Mouse (Mus musculus) CH12.LX (cell line): ENCODE data around the gene Dok4. TPM values are rescaled to one million over a fixed set of nuclear protein-coding genes. Genes with fewer than 3 reads are reported as not detected.

ENCODE experiments used
- DNase-seq: peaks from one replicate; pipeline ENCODE4 v3.0.0-alpha.2; 2013; ENCODE audit errors: extremely low read depth
- H3K27ac ChIP-seq: 2 replicates; pipeline ENCODE4 v1.5.1; 2012; ENCODE audit warnings: low read depth, mild to moderate bottlenecking, control low read depth, moderate library complexity; ENCODE audit not compliant: insufficient read depth
- H3K27me3 ChIP-seq: replicated peaks from 2 replicates; pipeline ENCODE3; 2012; ENCODE audit warnings: inconsistent platforms
- H3K36me3 ChIP-seq, 2 experiments: replicated peaks in 1 of 2; 2 replicates each; pipeline versions ENCODE3 to v1.6.1; 2012; ENCODE audit warnings: inconsistent platforms in 1 of 2, low read length in 1 of 2, mild to moderate bottlenecking in 1 of 2, mixed read lengths in 1 of 2, moderate library complexity in 1 of 2; ENCODE audit not compliant: control insufficient read depth in 1 of 2, insufficient read depth in 1 of 2
- H3K4me1 ChIP-seq, 2 experiments: 2 replicates each; pipeline ENCODE4 v1.6.1; 2012; ENCODE audit warnings: inconsistent platforms in 1 of 2, moderate library complexity in 1 of 2; ENCODE audit not compliant: insufficient read depth in 2 of 2, control insufficient read depth in 1 of 2
- H3K4me2 ChIP-seq: 2 replicates; pipeline ENCODE4 v1.6.1; 2012; ENCODE audit warnings: low read depth, mild to moderate bottlenecking, control low read depth; ENCODE audit not compliant: poor library complexity, insufficient read depth, severe bottlenecking
- H3K4me3 ChIP-seq, 3 experiments: fragments of 150-350 bp in 1 of 3; sonication (generic) in 1 of 3; replicated peaks in 1 of 3; 2 replicates each; pipeline versions ENCODE3 to v1.5.1; 2011 to 2012; ENCODE audit warnings: low read depth in 2 of 3, low read length in 2 of 3, mild to moderate bottlenecking in 2 of 3, moderate library complexity in 2 of 3, control low read depth in 1 of 3, improper control_type of control experiment in 1 of 3, inconsistent platforms in 1 of 3, mixed read lengths in 1 of 3; ENCODE audit not compliant: poor library complexity in 1 of 3
- H3K79me2 ChIP-seq: replicated peaks from 2 replicates; pipeline ENCODE4 v1.6.1; 2012; ENCODE audit warnings: mild to moderate bottlenecking, moderate library complexity; ENCODE audit not compliant: control insufficient read depth, poor library complexity, insufficient read depth, severe bottlenecking; ENCODE audit errors: extremely low read depth
- H3K9ac ChIP-seq: 2 replicates; pipeline ENCODE4 v1.6.1; 2012; ENCODE audit warnings: low read depth, mild to moderate bottlenecking, control low read depth, moderate library complexity; ENCODE audit not compliant: insufficient read depth
- H3K9me3 ChIP-seq: replicated peaks from 2 replicates; pipeline ENCODE3; 2012; ENCODE audit warnings: low read length, inconsistent platforms, mixed read lengths
- CHD2 ChIP-seq: IDR thresholded peaks from 2 replicates; pipeline ENCODE4 v1.6.1; 2011; ENCODE audit warnings: low read length, improper control_type of control experiment
- E2F4 ChIP-seq: IDR thresholded peaks from 2 replicates; pipeline ENCODE4 v1.6.1; 2011; ENCODE audit warnings: low read depth, low read length, improper control_type of control experiment; ENCODE audit not compliant: insufficient replicate concordance
- EP300 ChIP-seq: IDR thresholded peaks from 2 replicates; pipeline ENCODE4 v1.6.1; 2011; ENCODE audit warnings: low read length, improper control_type of control experiment
- JUN ChIP-seq: IDR thresholded peaks from 2 replicates; pipeline ENCODE4 v1.6.1; 2011; ENCODE audit warnings: low read depth, mild to moderate bottlenecking, low read length, improper control_type of control experiment, moderate library complexity; ENCODE audit not compliant: insufficient read depth
- JUND ChIP-seq: conservative IDR thresholded peaks from 2 replicates; pipeline ENCODE4 v1.6.1; 2011; ENCODE audit warnings: low read depth, low read length, improper control_type of control experiment
- KAT2A ChIP-seq: IDR thresholded peaks from 2 replicates; pipeline ENCODE4 v1.6.1; 2012; ENCODE audit warnings: low read length, improper control_type of control experiment, inconsistent platforms; ENCODE audit not compliant: insufficient replicate concordance
- MAX ChIP-seq: IDR thresholded peaks from 2 replicates; pipeline ENCODE4 v1.6.1; 2011; ENCODE audit warnings: low read length, improper control_type of control experiment
- MXI1 ChIP-seq: IDR thresholded peaks from 2 replicates; pipeline ENCODE4 v1.6.1; 2011; ENCODE audit warnings: mild to moderate bottlenecking, low read depth, low read length, improper control_type of control experiment
- SIN3A ChIP-seq: IDR thresholded peaks from 2 replicates; pipeline ENCODE4 v1.6.1; 2012; ENCODE audit warnings: low read length, improper control_type of control experiment, inconsistent platforms
- SMC3 ChIP-seq: IDR thresholded peaks from 2 replicates; pipeline ENCODE4 v1.6.1; 2011; ENCODE audit warnings: low read depth, low read length, improper control_type of control experiment
- TCF12 ChIP-seq: IDR thresholded peaks from 2 replicates; pipeline ENCODE4 v1.6.1; 2014; ENCODE audit warnings: low read depth, mild to moderate bottlenecking, inconsistent platforms, low read length, improper control_type of control experiment
- UBTF ChIP-seq: IDR thresholded peaks from 2 replicates; pipeline ENCODE4 v1.6.1; 2012; ENCODE audit warnings: low read depth, mild to moderate bottlenecking, inconsistent platforms, low read length, improper control_type of control experiment, moderate library complexity
- USF1 ChIP-seq: IDR thresholded peaks from 2 replicates; pipeline ENCODE4 v1.6.1; 2014; ENCODE audit warnings: low read depth, mild to moderate bottlenecking, inconsistent platforms, low read length, improper control_type of control experiment
- ZC3H11A ChIP-seq: IDR thresholded peaks from 2 replicates; pipeline ENCODE4 v1.6.1; 2012; ENCODE audit warnings: low read depth, mild to moderate bottlenecking, inconsistent platforms, low read length, improper control_type of control experiment
- ZKSCAN1 ChIP-seq: IDR thresholded peaks from 2 replicates; pipeline ENCODE4 v1.6.1; 2012; ENCODE audit warnings: low read depth, inconsistent platforms, low read length, improper control_type of control experiment, borderline replicate concordance
- dilution Hi-C: fragments of 300-500 bp; cut with MboI; formaldehyde crosslinking; loops from 2 replicates; pipeline ENCODE4 v1.14.3; 2020; ENCODE audit warnings: low sequenced_read_pairs; ENCODE audit not compliant: extremely low pct_unique_long_range_greater_than_20kb, extremely low pct_ligation_motif_present
- in situ Hi-C: fragments of 300-500 bp; cut with MboI; formaldehyde crosslinking; loops from 3 replicates; pipeline ENCODE4 v1.14.3; 2019; ENCODE audit warnings: low sequenced_read_pairs, low pct_ligation_motif_present, low pct_unique_long_range_greater_than_20kb, mixed read lengths
- polyA plus RNA-seq: library from polyadenylated mRNA; unstranded; fragments of >175 nt; gene quantifications from 2 replicates; pipeline ENCODE4 v1.2.1, GENCODE M21; 2012; ENCODE audit warnings: low read depth; ENCODE audit not compliant: insufficient read length
- total RNA-seq, 2 experiments: library from RNA; depleted of rRNA; stranded (reverse); fragments of 300-350 nt in 1 of 2; fragments of >200 nt in 1 of 2; gene quantifications; 2 replicates each; pipeline ENCODE4 v1.2.3; 2012 to 2014

Gene Dok4
- total and polyA plus RNA-seq, 3 experiments: 1.9 to 2.3 (median 2.3) TPM

GRCm38 (mm10) chr8:94916960-94917324 lies 40.8 kb upstream of the Dok4 start:
- TF ChIP-seq ZKSCAN1 (no peak), USF1 (no peak), MXI1 (no peak), SIN3A (no peak), SMC3 (no peak), ZC3H11A (no peak), EP300 (no peak), UBTF (no peak)
- DNase-seq: no peak
- Histone ChIP-seq H3K4me2 (peak overlapping the region; percentile 53), H3K4me1 (peaks cover 12 to 35% of the 10 kb centered on the region in 2 experiments), H3K4me3 (peak overlapping the region; percentile 44 to 62 (median 59)), H3K27ac (no peak overlapping the region), H3K9ac (peak overlapping the region; percentile 18; the same call in 1 of the 2 replicates), H3K27me3 (peaks cover 1% of the 10 kb centered on the region), H3K36me3 (peaks cover 10 to 15% of the 10 kb centered on the region in 2 experiments), H3K79me2 (no peaks in the 10 kb centered on the region), H3K9me3 (peaks cover 7% of the 10 kb centered on the region)
- dilution Hi-C loops: no loop called here
- in situ Hi-C loops: no loop called here

DNA sequence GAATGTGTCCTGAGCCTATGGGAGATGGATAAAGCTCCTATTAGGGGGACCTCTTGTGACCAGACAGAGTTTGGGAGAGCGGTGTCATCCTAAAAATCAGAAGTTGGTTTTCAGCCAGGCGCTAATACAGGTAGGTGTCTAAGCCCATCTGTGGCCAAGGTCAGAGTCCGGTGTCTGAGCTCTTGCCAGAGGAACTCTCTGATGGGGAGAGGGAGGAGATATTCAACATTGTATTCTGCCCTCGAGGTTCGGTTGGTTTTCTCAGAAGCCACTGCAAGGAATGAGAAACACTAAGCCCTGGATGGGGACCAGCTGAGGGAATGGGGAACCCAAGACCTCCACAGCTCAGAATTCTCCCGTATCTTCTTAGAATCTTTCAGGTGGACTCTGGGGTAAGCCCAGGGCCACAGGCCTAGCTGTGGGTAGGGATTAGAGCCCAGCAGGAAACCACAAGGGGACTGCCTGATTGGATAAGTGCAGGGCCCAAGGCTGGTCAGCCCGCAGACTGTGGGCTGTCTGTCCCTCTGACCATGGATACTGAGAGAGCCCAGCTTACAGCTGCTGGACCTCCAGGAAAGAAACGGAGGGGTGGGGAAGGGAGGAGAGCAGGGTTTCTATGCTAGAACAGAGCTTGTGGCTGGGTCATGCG lies 40.3 kb upstream of the Dok4 start:
- DNase-seq: no peak
- H3K4me2 ChIP-seq: 0 out of 2 replicates have a peak overlapping the region, but pooled peaks have one; percentile 53
- no peak for TF ChIP-seq JUN
- TF ChIP-seq, all 38 proteins: peak for 0
- no peaks in the 10 kb centered on the region for H3K79me2 ChIP-seq
- H3K4me3 ChIP-seq: peak overlapping the region in 1 of 3 experiments; percentile 44
- dilution Hi-C loops (no loop called here), in situ Hi-C loops (no loop called here)
- H3K4me1 ChIP-seq: peaks cover 12 to 38% of the 10 kb centered on the region in 2 experiments
- peaks cover 7% of the 10 kb centered on the region for H3K9me3 ChIP-seq
- no peak overlapping the region for H3K9ac ChIP-seq
- no peak overlapping the region for H3K27ac ChIP-seq
- peaks cover 1% of the 10 kb centered on the region for H3K27me3 ChIP-seq
- peaks cover 10 to 19% of the 10 kb centered on the region in 2 experiments for H3K36me3 ChIP-seq

DNA sequence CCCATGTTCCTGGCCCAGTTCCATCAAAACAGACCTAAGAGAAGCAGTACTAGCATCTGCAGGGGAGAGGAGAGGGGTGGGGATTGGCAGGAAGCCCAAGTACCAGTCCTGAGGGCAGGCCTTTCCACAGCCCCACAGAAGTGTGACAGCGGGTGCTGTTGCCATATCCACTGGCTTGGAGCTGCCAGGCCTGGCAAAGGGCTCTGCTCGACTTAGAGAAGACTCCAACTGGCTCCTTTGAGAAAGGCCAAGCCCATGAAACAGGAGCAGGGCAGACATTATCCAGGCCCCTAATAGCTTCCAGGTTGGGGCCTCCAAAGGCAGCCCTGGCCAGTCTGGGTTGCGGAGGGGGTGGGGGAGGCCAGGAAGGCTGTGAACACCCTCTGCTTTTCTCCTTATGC lies 38.6 kb upstream of the Dok4 start:
- Histone ChIP-seq H3K36me3 (peaks cover 10 to 22% of the 10 kb centered on the region in 2 experiments), H3K9me3 (peaks cover 7% of the 10 kb centered on the region), H3K4me3 (no peak overlapping the region), H3K4me1 (peaks cover 8 to 42% of the 10 kb centered on the region in 2 experiments), H3K27ac (no peak overlapping the region), H3K79me2 (no peaks in the 10 kb centered on the region), H3K9ac (no peak overlapping the region), H3K4me2 (no peak overlapping the region), H3K27me3 (peaks cover 1% of the 10 kb centered on the region)
- in situ Hi-C loops (no loop called here), dilution Hi-C loops (no loop called here)
- no peak for DNase-seq
- TF ChIP-seq KAT2A: no peak
- TF ChIP-seq SMC3: no peak
- no peak for TF ChIP-seq UBTF
- no peak for TF ChIP-seq MAX
- no peak for TF ChIP-seq TCF12
- no peak for TF ChIP-seq E2F4
- TF ChIP-seq JUND: no peak
- no peak for TF ChIP-seq CHD2
- TF ChIP-seq SIN3A: no peak
